Mouse (Mus musculus) adrenal gland, adult 8-10 months (tissue): ENCODE data around the gene Ccl24. TPM values are rescaled to one million over a fixed set of nuclear protein-coding genes. Genes with fewer than 3 reads are reported as not detected.
"Not testable (repeated sequence)": the region's sequence is repeated elsewhere in the genome, so short reads cannot be mapped to it uniquely, and the experiment has no call there.

Experiments
- DNase-seq: peaks from one replicate; pipeline ENCODE4 v3.0.0; 2022
- total RNA-seq, 4 experiments: library from RNA; stranded (reverse); gene quantifications; 2 replicates each; pipeline ENCODE4 v1.2.4; 2022

Gene Ccl24
- total RNA-seq, result 1 to 10 TPM in 1 of 4 experiments, under 1 TPM in 2, not detected in 1; 0.55 to 2.0 (median 0.71) TPM

GRCm38 (mm10) chr5:135573006-135573405, at the start of gene Ccl24:
Gene Ccl24 (minus strand): TSS chr5:135573049.
- no peak for DNase-seq

- DNase-seq, result no peak
Observed at GRCm38 (mm10) chr5:135621725-135622124, 48.9 kb upstream of the Ccl24 start.

DNA sequence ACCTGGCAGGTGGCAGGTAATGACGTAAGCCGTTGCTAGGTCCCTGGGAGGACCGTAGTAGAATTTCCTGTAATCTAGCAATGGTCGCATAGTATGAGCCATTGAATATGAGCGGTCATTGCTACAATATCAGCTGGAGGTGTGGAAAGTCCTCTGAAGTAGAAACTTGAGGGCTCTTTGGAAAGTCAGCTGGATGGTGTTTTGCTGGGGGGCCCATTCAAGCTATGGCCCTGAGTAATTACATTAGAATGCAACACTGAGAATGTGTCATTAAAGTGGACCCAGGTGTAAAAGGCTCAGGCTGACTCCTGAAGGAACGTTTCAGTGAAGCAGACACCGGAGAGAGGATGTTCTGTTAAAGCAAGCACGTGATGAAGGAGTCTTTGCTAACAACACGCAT, 47.7 kb upstream of the Ccl24 start:
- no peak for DNase-seq

DNA sequence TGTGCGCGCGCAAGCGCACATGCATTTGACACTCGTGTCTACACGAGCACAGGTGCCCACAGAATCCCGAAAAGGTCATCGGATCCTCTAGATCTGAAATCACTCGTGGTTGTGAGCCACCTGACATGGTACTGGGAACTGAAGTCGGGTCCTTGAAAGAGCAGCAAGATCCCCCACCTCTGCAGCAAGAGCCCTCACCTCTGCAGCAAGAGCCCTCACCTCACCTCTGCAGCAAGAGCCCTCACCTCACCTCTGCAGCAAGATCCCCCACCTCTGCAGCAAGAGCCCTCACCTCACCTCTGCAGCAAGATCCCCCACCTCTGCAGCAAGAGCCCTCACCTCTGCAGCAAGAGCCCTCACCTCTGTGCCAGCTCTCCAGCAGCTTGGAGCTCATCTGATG, 46.9 kb upstream of the Ccl24 start:
- not testable (repeated sequence) for DNase-seq

GRCm38 (mm10) chr5:135609794-135610193, 36.9 kb upstream of the Ccl24 start:
- no peak for DNase-seq

- no peak for DNase-seq
Observed at GRCm38 (mm10) chr5:135607581-135607980, 34.7 kb upstream of the Ccl24 start.

- DNase-seq, result not testable (repeated sequence)
Observed at GRCm38 (mm10) chr5:135606717-135607116, 33.9 kb upstream of the Ccl24 start.

DNA sequence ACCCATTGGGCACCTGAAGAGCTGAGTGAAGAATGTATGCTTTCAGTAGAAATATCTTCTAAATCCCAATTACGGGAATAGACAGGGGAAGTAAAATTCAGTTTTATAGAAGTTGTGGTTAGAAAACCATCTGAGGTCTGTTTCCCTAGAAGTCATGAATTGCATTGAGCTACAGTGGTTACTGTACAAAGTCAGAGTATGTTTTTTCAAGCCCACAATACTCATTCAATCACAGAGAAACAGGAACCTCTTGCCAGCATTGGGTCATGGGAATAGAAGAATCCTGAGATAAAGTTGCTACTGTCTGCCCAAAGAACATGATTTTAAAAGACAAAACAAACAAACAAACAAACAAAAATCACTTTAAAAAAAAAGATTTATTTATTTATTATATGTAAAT, 31.8 kb upstream of the Ccl24 start:
- DNase-seq, result not testable (repeated sequence)

- DNase-seq, result no peak
Observed at GRCm38 (mm10) chr5:135589996-135590784, 17.3 kb upstream of the Ccl24 start.

GRCm38 (mm10) chr5:135587764-135588163, 14.9 kb upstream of the Ccl24 start:
- no peak for DNase-seq

DNA sequence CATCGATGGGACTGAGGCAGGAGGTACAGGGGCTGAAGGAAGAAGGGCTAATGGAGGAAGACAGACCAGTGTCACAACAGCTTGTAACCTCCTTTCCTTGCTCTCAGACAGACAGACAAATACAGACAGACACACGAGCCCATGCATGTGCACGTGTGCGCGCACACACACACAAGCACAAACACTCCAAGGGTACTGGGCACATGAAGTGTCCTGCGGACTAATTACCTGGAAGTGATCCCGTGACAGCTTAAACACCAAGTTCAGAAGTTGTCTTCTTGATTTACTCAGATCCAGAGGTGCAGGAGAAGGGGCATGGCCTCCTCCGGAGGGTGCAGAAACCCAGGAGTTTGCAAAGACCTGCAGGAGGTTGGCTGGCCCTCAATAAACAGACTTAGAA, 12.8 kb upstream of the Ccl24 start:
- DNase-seq, result no peak

GRCm38 (mm10) chr5:135582330-135582729, 9.5 kb upstream of the Ccl24 start:
- no peak for DNase-seq

- no peak for DNase-seq
Observed at GRCm38 (mm10) chr5:135579331-135579751, 6.5 kb upstream of the Ccl24 start.

GRCm38 (mm10) chr5:135576055-135576454, 3.2 kb upstream of the Ccl24 start:
- DNase-seq, result no peak

- DNase-seq, result no peak
Observed at GRCm38 (mm10) chr5:135568698-135569097, 4.2 kb downstream of the Ccl24 start.

- DNase-seq, result no peak
Observed at GRCm38 (mm10) chr5:135567556-135568265, 5.1 kb downstream of the Ccl24 start.

DNA sequence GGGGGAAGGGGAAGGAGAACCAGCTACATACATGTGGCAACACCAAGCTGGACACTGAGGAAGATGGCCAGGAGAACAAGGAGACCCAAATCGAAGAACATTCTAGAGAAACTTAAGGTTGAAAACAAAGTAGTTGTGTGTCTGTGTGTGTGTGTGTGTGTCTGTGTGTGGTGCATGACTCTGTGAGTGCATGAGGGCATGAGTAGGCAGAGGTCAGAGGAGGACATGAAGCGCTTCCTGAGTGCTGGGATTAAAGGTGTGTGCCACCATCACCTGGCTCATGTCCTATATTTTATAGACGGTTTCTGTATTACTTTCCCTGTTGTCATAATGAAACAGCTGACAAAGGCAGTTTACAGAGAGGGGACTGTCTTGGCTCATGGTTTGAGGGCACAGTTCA, 9.4 kb downstream of the Ccl24 start, which contains the start of gene Ccl26:
TSS of gene Ccl26 (minus strand) at position 101 of the 400 bp plus-strand sequence.
- no peak for DNase-seq

- DNase-seq, result no peak
Observed at GRCm38 (mm10) chr5:135557671-135558070, 15.2 kb downstream of the Ccl24 start.

GRCm38 (mm10) chr5:135557051-135557450, 15.8 kb downstream of the Ccl24 start:
- DNase-seq, result no peak

DNA sequence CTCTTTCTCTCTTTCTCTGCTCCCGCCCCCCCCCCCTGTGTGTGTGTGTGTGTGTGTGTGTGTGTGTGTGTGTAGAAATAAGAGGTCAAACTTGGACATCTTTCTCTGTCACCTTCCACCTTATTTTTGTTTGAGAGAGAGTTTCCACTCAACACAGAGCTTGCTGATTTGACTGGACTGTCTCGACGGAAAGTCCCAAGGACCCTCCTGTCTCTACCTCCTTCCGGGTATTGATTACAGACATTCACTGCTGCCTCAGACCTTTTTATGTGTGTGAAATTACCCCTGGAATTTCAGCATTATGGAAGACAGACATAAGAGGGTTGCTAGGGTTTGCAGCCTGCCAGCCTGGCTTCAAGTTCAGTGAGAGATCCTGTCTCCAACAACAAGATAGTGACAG, 16.6 kb downstream of the Ccl24 start:
- no peak for DNase-seq

- no peak for DNase-seq
Observed at GRCm38 (mm10) chr5:135551591-135551990, 21.3 kb downstream of the Ccl24 start.

- no peak for DNase-seq
Observed at GRCm38 (mm10) chr5:135550910-135551309, 21.9 kb downstream of the Ccl24 start.

GRCm38 (mm10) chr5:135547990-135548389, 24.9 kb downstream of the Ccl24 start:
- DNase-seq, result no peak
